Mouse (Mus musculus) midbrain, postnatal 0 days (tissue): ENCODE measurements around the gene Arsk. TPM values are rescaled to one million over a fixed set of nuclear protein-coding genes. Genes with fewer than 3 reads are reported as not detected.

Experiments
- ATAC-seq: fragments of 200-750 bp; cut with Nextera tagmentation; 2 replicates; pipeline ENCODE4 v1.8.0; 2017; ENCODE audit warnings: moderate number of reproducible peaks, mild to moderate bottlenecking, moderate TSS enrichment, moderate library complexity; ENCODE audit not compliant: low FRiP score
- DNase-seq: peaks from one replicate; pipeline ENCODE4 v3.0.0-alpha.2; 2015; ENCODE audit warnings: low spot score
- H3K27ac ChIP-seq: fragments of 300-500 bp; sonication (generic); 2 replicates; pipeline ENCODE4 v1.5.1; 2014; ENCODE audit warnings: low read depth, mild to moderate bottlenecking, low read length, mixed read lengths
- H3K27me3 ChIP-seq: fragments of 300-500 bp; sonication (generic); 2 replicates; pipeline ENCODE4 v1.6.1; 2014; ENCODE audit warnings: low read length, control low read depth, mixed read lengths; ENCODE audit not compliant: insufficient read depth
- H3K36me3 ChIP-seq: fragments of 300-500 bp; sonication (generic); 2 replicates; pipeline ENCODE4 v1.6.1; 2014; ENCODE audit warnings: low read length, control low read depth, mixed read lengths; ENCODE audit not compliant: insufficient read depth
- H3K4me1 ChIP-seq: fragments of 300-500 bp; sonication (generic); 2 replicates; pipeline ENCODE4 v1.6.1; 2014; ENCODE audit warnings: mild to moderate bottlenecking, control low read depth, antibody characterized with exemption, low read length, mixed read lengths; ENCODE audit not compliant: insufficient read depth
- H3K4me2 ChIP-seq: fragments of 300-500 bp; sonication (generic); 2 replicates; pipeline ENCODE4 v1.6.1; 2014; ENCODE audit warnings: low read depth, mild to moderate bottlenecking, low read length, mixed read lengths; ENCODE audit not compliant: poor library complexity, severe bottlenecking
- H3K4me3 ChIP-seq: fragments of 300-500 bp; sonication (generic); 2 replicates; pipeline ENCODE4 v1.5.1; 2014; ENCODE audit warnings: low read depth, mild to moderate bottlenecking, low read length, moderate library complexity
- H3K9ac ChIP-seq: fragments of 300-500 bp; sonication (generic); replicated peaks from 2 replicates; pipeline ENCODE4 v1.6.1; 2014; ENCODE audit warnings: mild to moderate bottlenecking, low read length, moderate library complexity, mixed read lengths; ENCODE audit not compliant: poor library complexity, severe bottlenecking
- H3K9me3 ChIP-seq: fragments of 300-500 bp; sonication (generic); 2 replicates; pipeline ENCODE4 v1.6.1; 2016; ENCODE audit warnings: low read length, control low read depth
- CTCF ChIP-seq: IDR thresholded peaks from 2 replicates; pipeline ENCODE4 v1.5.1; 2016; ENCODE audit warnings: antibody characterized with exemption, mild to moderate bottlenecking
- WGBS: fragments of 180-500 bp; shearing (Covaris S2); extraction: QIAGEN DNeasy Blood & Tissue Kit; methylation state at CpG from one replicate; pipeline ENCODE4 v1.1.7; 2014; 5-methylcytosine and 5-hydroxymethylcytosine counted together
- polyA plus RNA-seq: library from polyadenylated mRNA; unstranded; fragments of >200 nt; fragmentation: Nextera tagmentation; extraction: Ambion mirVana; gene quantifications from 2 replicates; pipeline ENCODE4 v1.2.1, GENCODE M21; 2015
- total RNA-seq: library from RNA; depleted of rRNA; stranded (reverse); fragments of >200 nt; gene quantifications from 2 replicates; pipeline ENCODE4 v1.2.3, GENCODE M21; 2014

Arsk gene
- total and polyA plus RNA-seq, 2 experiments from 2014 or later, result 3.9 to 6.6 TPM

- H3K9ac ChIP-seq, result peak overlapping the region; percentile 66
- no peaks in the 10 kb centered on the region for H3K9me3 ChIP-seq
- DNase-seq (peak; percentile 33), ATAC-seq (peak; percentile 64)
- H3K27ac ChIP-seq, result peak overlapping the region; percentile 55
- peak overlapping the region; percentile 98 for H3K4me2 ChIP-seq
- 0 out of 2 replicates have a peak, but pooled peaks cover 7% of the 10 kb centered on the region for H3K27me3 ChIP-seq
- H3K4me1 ChIP-seq, result peaks cover 7% of the 10 kb centered on the region; the same call in 1 of the 2 replicates
- H3K4me3 ChIP-seq, result peak overlapping the region; percentile 58
- TF ChIP-seq CTCF, result peak; percentile 15
- H3K36me3 ChIP-seq, result no peaks in the 10 kb centered on the region
- WGBS, result 1% methylated on average over 58 of the region's 59 CpGs
Measured at GRCm38 (mm10) chr13:76055391-76056232, 42.8 kb downstream of the Arsk start.

- TF ChIP-seq CTCF, result no peak
- ATAC-seq, result no peak
Measured at GRCm38 (mm10) chr13:76044971-76045370, 53.5 kb downstream of the Arsk start.

GRCm38 (mm10) chr13:76042455-76042854 lies 56.0 kb downstream of the Arsk start:
- no peak overlapping the region for H3K9ac ChIP-seq
- DNase-seq, result no peak
- ATAC-seq, result no peak
- H3K9me3 ChIP-seq, result no peaks in the 10 kb centered on the region
- H3K27ac ChIP-seq, result no peak overlapping the region
- WGBS, result 72% methylated on average over 1 of the region's 1 CpGs
- no peak for TF ChIP-seq CTCF
- no peak overlapping the region for H3K4me2 ChIP-seq
- H3K27me3 ChIP-seq, result no peaks in the 10 kb centered on the region
- H3K4me1 ChIP-seq, result no peaks in the 10 kb centered on the region
- no peak overlapping the region for H3K4me3 ChIP-seq
- no peaks in the 10 kb centered on the region for H3K36me3 ChIP-seq

More at GRCm38 (mm10) chr13:76044971-76045370, 53.5 kb downstream of the Arsk start:
- Histone ChIP-seq H3K4me1 (no peaks in the 10 kb centered on the region), H3K27me3 (no peaks in the 10 kb centered on the region), H3K27ac (no peak overlapping the region), H3K4me2 (no peak overlapping the region), H3K9ac (no peak overlapping the region), H3K4me3 (no peak overlapping the region), H3K36me3 (no peaks in the 10 kb centered on the region), H3K9me3 (no peaks in the 10 kb centered on the region)
- DNase-seq, result no peak

GRCm38 (mm10) chr13:76024588-76024987 lies 73.9 kb downstream of the Arsk start:
- 84% methylated on average over 3 of the region's 3 CpGs for WGBS
- no peak for DNase-seq
- H3K4me3 ChIP-seq, result no peak overlapping the region
- no peaks in the 10 kb centered on the region for H3K36me3 ChIP-seq
- H3K9ac ChIP-seq, result no peak overlapping the region
- no peak for TF ChIP-seq CTCF
- H3K4me1 ChIP-seq, result no peaks in the 10 kb centered on the region
- no peak for ATAC-seq
- H3K27ac ChIP-seq, result no peak overlapping the region
- H3K27me3 ChIP-seq, result no peaks in the 10 kb centered on the region
- no peaks in the 10 kb centered on the region for H3K9me3 ChIP-seq
- H3K4me2 ChIP-seq, result no peak overlapping the region

- ATAC-seq, result no peak
- peak; percentile 63 for DNase-seq
- TF ChIP-seq CTCF, result peak; percentile 64
- 91% methylated on average over 2 of the region's 2 CpGs for WGBS
- H3K4me2 ChIP-seq, result no peak overlapping the region
- no peaks in the 10 kb centered on the region for H3K4me1 ChIP-seq
- H3K9me3 ChIP-seq, result no peaks in the 10 kb centered on the region
- no peaks in the 10 kb centered on the region for H3K27me3 ChIP-seq
- no peaks in the 10 kb centered on the region for H3K36me3 ChIP-seq
- no peak overlapping the region for H3K9ac ChIP-seq
- H3K4me3 ChIP-seq, result no peak overlapping the region
- H3K27ac ChIP-seq, result no peak overlapping the region
Measured at GRCm38 (mm10) chr13:76021782-76022181, 76.7 kb downstream of the Arsk start.

GRCm38 (mm10) chr13:76018844-76019400 lies 79.5 kb downstream of the Arsk start:
- no peak overlapping the region for H3K9ac ChIP-seq

More at GRCm38 (mm10) chr13:76018844-76019400, 79.5 kb downstream of the Arsk start:
- peak; percentile 48 for ATAC-seq
- H3K9me3 ChIP-seq, result no peaks in the 10 kb centered on the region
- DNase-seq, result no peak
- no peaks in the 10 kb centered on the region for H3K36me3 ChIP-seq
- peak overlapping the region; percentile 56 for H3K4me2 ChIP-seq
- no peaks in the 10 kb centered on the region for H3K4me1 ChIP-seq
- H3K4me3 ChIP-seq, result peak overlapping the region; percentile 64
- no peak overlapping the region for H3K27ac ChIP-seq
- TF ChIP-seq CTCF, result no peak
- 41% methylated on average over 5 of the region's 5 CpGs for WGBS
- H3K27me3 ChIP-seq, result no peaks in the 10 kb centered on the region
